Mouse (Mus musculus) G1E (cell line): ENCODE data around the gene Kcnk15. TPM values are rescaled to one million over a fixed set of nuclear protein-coding genes. Genes with fewer than 3 reads are reported as not detected.

Experiments used
- ATAC-seq: 2 replicates; pipeline ENCODE4 v1.8.0; 2016; ENCODE audit warnings: mild to moderate bottlenecking; ENCODE audit not compliant: insufficient number of reproducible peaks, poor library complexity, low FRiP score, severe bottlenecking; ENCODE audit errors: extremely low read depth
- DNase-seq: peaks from one replicate; pipeline ENCODE4 v3.0.0; 2012; ENCODE audit warnings: low spot score
- H3K27me3 ChIP-seq: 2 replicates; pipeline ENCODE4 v1.6.1; 2012; ENCODE audit warnings: mild to moderate bottlenecking, low read length, inconsistent platforms; ENCODE audit not compliant: insufficient read depth
- H3K36me3 ChIP-seq: replicated peaks from 2 replicates; pipeline ENCODE3; 2012; ENCODE audit warnings: mild to moderate bottlenecking, inconsistent platforms
- H3K4me1 ChIP-seq: 2 replicates; pipeline ENCODE4 v1.6.1; 2012; ENCODE audit warnings: low read depth, low read length, inconsistent platforms, mixed read lengths; ENCODE audit not compliant: insufficient read depth
- H3K4me3 ChIP-seq: 2 replicates; pipeline ENCODE4 v1.5.1; 2012; ENCODE audit warnings: low read depth, mild to moderate bottlenecking, inconsistent platforms, low read length, moderate library complexity, mixed read lengths
- H3K9me3 ChIP-seq: replicated peaks from 2 replicates; pipeline ENCODE4 v1.6.1; 2012; ENCODE audit warnings: inconsistent platforms
- CTCF ChIP-seq: IDR thresholded peaks from 2 replicates; pipeline ENCODE4 v1.5.1; 2012; ENCODE audit warnings: low read depth, low read length, inconsistent platforms, mixed read lengths
- GATA1 ChIP-seq: IDR thresholded peaks from 2 replicates; pipeline ENCODE4 v1.6.1; 2012; ENCODE audit warnings: borderline replicate concordance, low read length, inconsistent platforms, mixed read lengths
- GATA2 ChIP-seq: IDR thresholded peaks from 2 replicates; pipeline ENCODE4 v1.6.1; 2012; ENCODE audit warnings: low read depth, low read length, inconsistent platforms, borderline replicate concordance
- POLR2AphosphoS5 ChIP-seq: IDR thresholded peaks from 2 replicates; pipeline ENCODE4 v1.6.1; 2012; ENCODE audit warnings: low read depth, low read length, inconsistent platforms; ENCODE audit not compliant: insufficient replicate concordance
- TAL1 ChIP-seq: conservative IDR thresholded peaks from 2 replicates; pipeline ENCODE4 v1.6.1; 2012; ENCODE audit warnings: low read depth, low read length, inconsistent platforms, mixed read lengths
- polyA plus RNA-seq: library from polyadenylated mRNA; stranded (reverse); fragments of >175 nt; gene quantifications from 2 replicates; pipeline ENCODE4 v1.2.3, GENCODE M21; 2012
- total RNA-seq, 2 experiments: library from RNA; stranded (forward) in 1 of 2; stranded (reverse) in 1 of 2; fragments of 200-1000 nt in 1 of 2; fragments of >200 nt in 1 of 2; fragmentation: Nextera tagmentation in 1 of 2; gene quantifications; 2 replicates each; pipeline ENCODE4 v1.2.3; 2014 to 2017

Kcnk15 gene
- total and polyA plus RNA-seq, 3 experiments = not detected

GRCm38 (mm10) chr2:163882859-163883652 lies 29.6 kb downstream of the Kcnk15 start:
- Histone ChIP-seq H3K27me3 (no peaks in the 10 kb centered on the region), H3K4me1 (no peaks in the 10 kb centered on the region), H3K9me3 (no peaks in the 10 kb centered on the region), H3K36me3 (no peaks in the 10 kb centered on the region), H3K4me3 (no peak overlapping the region)
- ATAC-seq (no peak), DNase-seq (no peak)
- TF ChIP-seq GATA1 (no peak), POLR2AphosphoS5 (no peak), TAL1 (no peak), CTCF (no peak), GATA2 (no peak)

- H3K4me1 ChIP-seq = no peaks in the 10 kb centered on the region
- DNase-seq = no peak
- H3K27me3 ChIP-seq = no peaks in the 10 kb centered on the region
- H3K9me3 ChIP-seq = no peaks in the 10 kb centered on the region
- H3K4me3 ChIP-seq = no peak overlapping the region
- ATAC-seq = no peak
- TF ChIP-seq CTCF (no peak), TAL1 (no peak), POLR2AphosphoS5 (no peak), GATA2 (no peak), GATA1 (no peak)
- H3K36me3 ChIP-seq = no peaks in the 10 kb centered on the region
Observed at GRCm38 (mm10) chr2:163889411-163889810, 36.0 kb downstream of the Kcnk15 start.

GRCm38 (mm10) chr2:163890586-163890985 lies 37.1 kb downstream of the Kcnk15 start:
- Histone ChIP-seq H3K36me3 (no peaks in the 10 kb centered on the region), H3K27me3 (no peaks in the 10 kb centered on the region; the same call in 1 of the 2 replicates), H3K4me1 (no peaks in the 10 kb centered on the region), H3K4me3 (no peak overlapping the region), H3K9me3 (no peaks in the 10 kb centered on the region)
- ATAC-seq (no peak), DNase-seq (no peak)
- TF ChIP-seq TAL1 (no peak), CTCF (no peak), GATA1 (no peak), POLR2AphosphoS5 (no peak), GATA2 (no peak)

- no peaks in the 10 kb centered on the region for H3K9me3 ChIP-seq
- no peaks in the 10 kb centered on the region for H3K36me3 ChIP-seq
- no peak for TF ChIP-seq CTCF
- no peak for TF ChIP-seq GATA2
- TF ChIP-seq TAL1 = no peak
- TF ChIP-seq POLR2AphosphoS5 = no peak
- TF ChIP-seq GATA1 = no peak
- no peak for DNase-seq
- no peak overlapping the region for H3K4me3 ChIP-seq
- H3K4me1 ChIP-seq = no peaks in the 10 kb centered on the region
- no peak for ATAC-seq
- H3K27me3 ChIP-seq = no peaks in the 10 kb centered on the region; the same call in 1 of the 2 replicates
Observed at GRCm38 (mm10) chr2:163891271-163891670, 37.8 kb downstream of the Kcnk15 start.

- H3K27me3 ChIP-seq = no peaks in the 10 kb centered on the region; the same call in 1 of the 2 replicates
- ATAC-seq = no peak
- no peak overlapping the region for H3K4me3 ChIP-seq
- H3K9me3 ChIP-seq = no peaks in the 10 kb centered on the region
- no peaks in the 10 kb centered on the region for H3K36me3 ChIP-seq
- no peaks in the 10 kb centered on the region for H3K4me1 ChIP-seq
- no peak for DNase-seq
- no peak for TF ChIP-seq TAL1
- TF ChIP-seq GATA2 = no peak
- no peak for TF ChIP-seq GATA1
- no peak for TF ChIP-seq CTCF
- no peak for TF ChIP-seq POLR2AphosphoS5
Observed at GRCm38 (mm10) chr2:163893446-163894370, 40.3 kb downstream of the Kcnk15 start.

GRCm38 (mm10) chr2:163895156-163895555 lies 41.7 kb downstream of the Kcnk15 start:
- Histone ChIP-seq H3K4me1 (no peaks in the 10 kb centered on the region), H3K27me3 (no peaks in the 10 kb centered on the region; the same call in 1 of the 2 replicates), H3K36me3 (no peaks in the 10 kb centered on the region), H3K9me3 (no peaks in the 10 kb centered on the region), H3K4me3 (no peak overlapping the region)
- TF ChIP-seq GATA2 (no peak), TAL1 (no peak), POLR2AphosphoS5 (no peak), CTCF (no peak), GATA1 (no peak)
- DNase-seq (no peak), ATAC-seq (no peak)
